Mouse (Mus musculus): ENCODE results near the gene Gipc3. TPM values are rescaled to one million over a fixed set of nuclear protein-coding genes. Genes with fewer than 3 reads are reported as not detected.

The Gipc3 gene
- total RNA-seq (2021): 1 to 10 TPM; 1.7 to 1.8 TPM
- long read RNA-seq, experiment 1: 0 reads
- long read RNA-seq, experiment 2: 0 reads

- no peak for TF ChIP-seq CTCF (conservative IDR thresholded peaks at IDR 0.05)
- Histone ChIP-seq H3K27ac (peak within 1 kb of the TSS; percentile 37; the same call in 1 of the 2 replicates), H3K4me3 (peak within 1 kb of the TSS; percentile 49)
- DNase-seq (ENCODE audit: low spot score in 2 of 2): no peak
Observed at GRCm38 (mm10) chr10:81342686-81343505, at the start of gene Gipc3. Gene Gipc3, minus strand, starts transcription at chr10:81343266.

GRCm38 (mm10) chr10:81392781-81393185, 49.7 kb upstream of the Gipc3 start, which contains the start of gene Smim24:
Gene Smim24, plus strand, starts transcription at chr10:81393051.
- TF ChIP-seq CTCF (conservative IDR thresholded peaks at IDR 0.05): no peak
- DNase-seq (ENCODE audit: low spot score in 2 of 2): no peak
- peak within 1 kb of the TSS; percentile 32; the same call in 1 of the 2 replicates for H3K4me3 ChIP-seq
- H3K27ac ChIP-seq: peak within 1 kb of the TSS; percentile 51

- TF ChIP-seq CTCF (conservative IDR thresholded peaks at IDR 0.05): no peak
- Histone ChIP-seq H3K27ac (no peak overlapping the region), H3K4me3 (no peak overlapping the region)
- DNase-seq (ENCODE audit: low spot score in 2 of 2): no peak
Observed at GRCm38 (mm10) chr10:81392270-81392669, 49.2 kb upstream of the Gipc3 start.

GRCm38 (mm10) chr10:81390678-81390965, 47.6 kb upstream of the Gipc3 start:
- TF ChIP-seq CTCF (conservative IDR thresholded peaks at IDR 0.05): no peak
- Histone ChIP-seq H3K4me3 (no peak overlapping the region), H3K27ac (no peak overlapping the region)
- no peak for DNase-seq (ENCODE audit: low spot score in 2 of 2)

- Histone ChIP-seq H3K4me3 (no peak overlapping the region), H3K27ac (peak overlapping the region; percentile 10; the same call in 1 of the 2 replicates)
- peak; percentile 57 to 82 for DNase-seq (ENCODE audit: low spot score in 2 of 2)
- peak; percentile 95 for TF ChIP-seq CTCF (conservative IDR thresholded peaks at IDR 0.05)
Observed at GRCm38 (mm10) chr10:81389801-81390677, 47.0 kb upstream of the Gipc3 start.

GRCm38 (mm10) chr10:81389373-81389772, 46.3 kb upstream of the Gipc3 start:
- no peak for DNase-seq (ENCODE audit: low spot score in 2 of 2)
- Histone ChIP-seq H3K27ac (no peak overlapping the region; the same call in 1 of the 2 replicates), H3K4me3 (no peak overlapping the region)
- no peak for TF ChIP-seq CTCF (conservative IDR thresholded peaks at IDR 0.05)

GRCm38 (mm10) chr10:81388505-81389055, 45.5 kb upstream of the Gipc3 start, which contains the start of gene Gm48552:
Gene Gm48552, plus strand, starts transcription at chr10:81389005.
- TF ChIP-seq CTCF (conservative IDR thresholded peaks at IDR 0.05): no peak
- no peak within 1 kb of the TSS for H3K4me3 ChIP-seq
- no peak for DNase-seq (ENCODE audit: low spot score in 2 of 2)
- no peak within 1 kb of the TSS; the same call in 1 of the 2 replicates for H3K27ac ChIP-seq

GRCm38 (mm10) chr10:81387716-81388115, 44.6 kb upstream of the Gipc3 start:
- no peak for DNase-seq (ENCODE audit: low spot score in 2 of 2)
- Histone ChIP-seq H3K4me3 (no peak overlapping the region), H3K27ac (no peak overlapping the region)
- no peak for TF ChIP-seq CTCF (conservative IDR thresholded peaks at IDR 0.05)

GRCm38 (mm10) chr10:81385603-81386306, 42.7 kb upstream of the Gipc3 start:
- DNase-seq (ENCODE audit: low spot score in 2 of 2): no peak
- TF ChIP-seq CTCF (conservative IDR thresholded peaks at IDR 0.05): no peak
- peak overlapping the region; percentile 73 for H3K4me3 ChIP-seq
- no peak overlapping the region for H3K27ac ChIP-seq

- Histone ChIP-seq H3K27ac (peak overlapping the region; percentile 98), H3K4me3 (peak overlapping the region; percentile 73)
- DNase-seq (ENCODE audit: low spot score in 2 of 2): no peak
- TF ChIP-seq CTCF (conservative IDR thresholded peaks at IDR 0.05): no peak
Observed at GRCm38 (mm10) chr10:81384605-81384982, 41.5 kb upstream of the Gipc3 start.

- Histone ChIP-seq H3K27ac (peak within 1 kb of the TSS; percentile 98), H3K4me3 (peak within 1 kb of the TSS; percentile 73)
- peak; percentile 97 to 99 for DNase-seq (ENCODE audit: low spot score in 2 of 2)
- peak; percentile 28; the same call in 1 of the 2 replicates for TF ChIP-seq CTCF (conservative IDR thresholded peaks at IDR 0.05)
Observed at GRCm38 (mm10) chr10:81383802-81384604, 40.9 kb upstream of the Gipc3 start, which contains the start of the genes Dohh and Gm48551. Gene Dohh, plus strand, starts transcription at chr10:81384428. Gene Gm48551, plus strand, starts transcription at chr10:81384466.

Measured in layer of hippocampus, adult 2 months (tissue).